Mouse (Mus musculus): ENCODE measurements around the gene Atp13a2. TPM values are rescaled to one million over a fixed set of nuclear protein-coding genes. Genes with fewer than 3 reads are reported as not detected.

The Atp13a2 gene
- polyA plus RNA-seq, 2 experiments = 43.7 to 74.6 TPM

- ATAC-seq (ENCODE audit: low FRiP score, low read depth) = no peak
- Histone ChIP-seq H3K4me2 (replicated peaks; ENCODE audit: low read depth, low read length, severe bottlenecking) (no peak overlapping the region), H3K9ac (ENCODE audit: low read depth, low read length, severe bottlenecking) (no peak overlapping the region), H3K4me3 (replicated peaks; ENCODE audit: low read length) (no peak overlapping the region), H3K4me1 (ENCODE audit: control insufficient read depth, insufficient read depth, low read length) (peaks cover 6% of the 10 kb centered on the region; the same call in 1 of the 2 replicates), H3K27me3 (ENCODE audit: control insufficient read depth, insufficient read depth, low read length) (no peaks in the 10 kb centered on the region), H3K9me3 (ENCODE audit: control insufficient read depth, low read length) (peaks cover 5% of the 10 kb centered on the region; the same call in 1 of the 2 replicates), H3K36me3 (ENCODE audit: control insufficient read depth, insufficient read depth, low read length) (peaks cover 29% of the 10 kb centered on the region), H3K27ac (replicated peaks; ENCODE audit: low read depth, low read length) (no peak overlapping the region)
- 95% methylated on average over 2 of the region's 2 CpGs for WGBS
- no peak for TF ChIP-seq POLR2A (IDR thresholded peaks at IDR 0.05; ENCODE audit: borderline replicate concordance, extremely low read depth, insufficient read depth, insufficient read length)
- no peak for DNase-seq (ENCODE audit: low spot score)
These were observed 5.1 kb upstream of the Atp13a2 start for GRCm38 (mm10) chr4:140981605-140982004.

DNA sequence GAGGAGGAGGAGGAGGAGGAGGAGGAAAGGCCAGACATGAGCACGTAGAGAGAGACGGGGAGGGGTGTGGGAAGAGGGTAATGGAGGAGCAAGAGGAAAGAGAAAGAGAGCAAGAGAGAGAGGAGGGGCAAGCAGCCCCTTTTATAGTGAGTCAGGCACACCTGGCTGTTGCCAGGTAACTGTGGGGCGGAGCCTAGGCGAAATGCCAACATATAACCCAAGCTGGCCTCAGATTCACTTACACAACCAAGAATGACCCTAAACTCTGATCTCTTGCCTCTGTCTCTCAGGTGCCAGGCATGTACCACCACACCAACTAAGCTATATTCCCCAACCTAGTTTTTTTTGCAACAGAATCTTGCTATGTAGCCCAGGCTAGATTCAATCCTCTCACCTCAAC, 3.9 kb upstream of the Atp13a2 start:
- DNase-seq (ENCODE audit: low spot score) (no peak), ATAC-seq (ENCODE audit: low FRiP score, low read depth) (no peak)
- peaks cover 5% of the 10 kb centered on the region; the same call in 1 of the 2 replicates for H3K9me3 ChIP-seq (ENCODE audit: control insufficient read depth, low read length)
- no peak overlapping the region for H3K4me2 ChIP-seq (replicated peaks; ENCODE audit: low read depth, low read length, severe bottlenecking)
- H3K27me3 ChIP-seq (ENCODE audit: control insufficient read depth, insufficient read depth, low read length) = no peaks in the 10 kb centered on the region
- H3K36me3 ChIP-seq (ENCODE audit: control insufficient read depth, insufficient read depth, low read length) = peaks cover 18% of the 10 kb centered on the region
- no peak for TF ChIP-seq POLR2A (IDR thresholded peaks at IDR 0.05; ENCODE audit: borderline replicate concordance, extremely low read depth, insufficient read depth, insufficient read length)
- no peak overlapping the region; the same call in 1 of the 2 replicates for H3K27ac ChIP-seq (replicated peaks; ENCODE audit: low read depth, low read length)
- H3K4me3 ChIP-seq (replicated peaks; ENCODE audit: low read length) = no peak overlapping the region
- peaks cover 15% of the 10 kb centered on the region for H3K4me1 ChIP-seq (ENCODE audit: control insufficient read depth, insufficient read depth, low read length)
- WGBS = 59% methylated on average over 4 of the region's 4 CpGs
- no peak overlapping the region for H3K9ac ChIP-seq (ENCODE audit: low read depth, low read length, severe bottlenecking)

- Histone ChIP-seq H3K36me3 (ENCODE audit: control insufficient read depth, insufficient read depth, low read length) (peaks cover 13% of the 10 kb centered on the region), H3K4me3 (replicated peaks; ENCODE audit: low read length) (no peak overlapping the region), H3K9me3 (ENCODE audit: control insufficient read depth, low read length) (peaks cover 5% of the 10 kb centered on the region; the same call in 1 of the 2 replicates), H3K27ac (replicated peaks; ENCODE audit: low read depth, low read length) (peak overlapping the region; percentile 43; the same call in 1 of the 2 replicates), H3K4me2 (replicated peaks; ENCODE audit: low read depth, low read length, severe bottlenecking) (no peak overlapping the region), H3K27me3 (ENCODE audit: control insufficient read depth, insufficient read depth, low read length) (no peaks in the 10 kb centered on the region), H3K9ac (ENCODE audit: low read depth, low read length, severe bottlenecking) (no peak overlapping the region), H3K4me1 (ENCODE audit: control insufficient read depth, insufficient read depth, low read length) (peaks cover 15% of the 10 kb centered on the region)
- peak; percentile 61 for DNase-seq (ENCODE audit: low spot score)
- 9% methylated on average over 9 of the region's 9 CpGs for WGBS
- ATAC-seq (ENCODE audit: low FRiP score, low read depth) = no peak
- no peak for TF ChIP-seq POLR2A (IDR thresholded peaks at IDR 0.05; ENCODE audit: borderline replicate concordance, extremely low read depth, insufficient read depth, insufficient read length)
These were observed 3.2 kb upstream of the Atp13a2 start for GRCm38 (mm10) chr4:140983442-140983841.

- 71% methylated on average over 6 of the region's 6 CpGs for WGBS
- no peak overlapping the region for H3K27ac ChIP-seq (replicated peaks; ENCODE audit: low read depth, low read length)
These were observed 2.1 kb upstream of the Atp13a2 start for GRCm38 (mm10) chr4:140984544-140984943.

DNA sequence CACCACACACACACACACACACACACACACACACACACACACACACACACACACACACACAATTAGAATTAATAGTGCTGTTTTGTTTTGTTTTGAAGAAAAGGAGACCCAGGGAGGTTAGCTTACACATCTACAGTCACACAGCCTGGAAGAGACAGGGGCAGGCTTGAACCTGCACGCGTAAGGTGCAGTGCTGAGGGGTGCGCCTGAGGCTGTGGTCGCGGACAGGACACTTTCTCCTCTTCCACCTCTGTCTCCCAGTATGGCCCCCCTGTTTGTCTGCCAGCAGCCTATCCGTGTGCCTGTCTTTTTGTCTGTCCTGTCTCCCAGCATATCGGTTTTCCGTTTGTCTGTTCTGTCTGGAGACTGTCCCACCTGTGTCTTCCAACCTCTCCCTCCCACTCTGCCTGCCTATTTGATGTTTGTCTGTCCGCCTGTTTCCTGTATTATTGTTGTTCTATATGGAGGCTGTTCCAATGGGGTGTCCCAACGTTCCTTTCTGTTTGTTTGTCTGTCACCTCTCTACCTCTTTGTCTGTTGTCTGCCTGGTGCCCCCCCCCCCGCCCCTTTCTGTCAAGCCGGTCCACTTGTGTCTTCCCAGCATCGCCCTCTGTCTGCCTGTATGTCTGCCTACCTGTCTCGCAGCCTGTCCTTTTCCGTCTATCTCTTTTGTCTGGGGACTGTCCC, 506 bp upstream of the Atp13a2 start:
- peak overlapping the region; percentile 86 for H3K4me3 ChIP-seq (replicated peaks; ENCODE audit: low read length)
- H3K36me3 ChIP-seq (ENCODE audit: control insufficient read depth, insufficient read depth, low read length) = no peaks in the 10 kb centered on the region
- 36% methylated on average over 15 of the region's 15 CpGs for WGBS
- peaks cover 15% of the 10 kb centered on the region for H3K4me1 ChIP-seq (ENCODE audit: control insufficient read depth, insufficient read depth, low read length)
- DNase-seq (ENCODE audit: low spot score) (no peak), ATAC-seq (ENCODE audit: low FRiP score, low read depth) (no peak)
- peaks cover 5% of the 10 kb centered on the region; the same call in 1 of the 2 replicates for H3K9me3 ChIP-seq (ENCODE audit: control insufficient read depth, low read length)
- TF ChIP-seq POLR2A (IDR thresholded peaks at IDR 0.05; ENCODE audit: borderline replicate concordance, extremely low read depth, insufficient read depth, insufficient read length) = no peak
- H3K27ac ChIP-seq (replicated peaks; ENCODE audit: low read depth, low read length) = no peak overlapping the region
- peak overlapping the region; percentile 78 for H3K9ac ChIP-seq (ENCODE audit: low read depth, low read length, severe bottlenecking)
- peak overlapping the region; percentile 82 for H3K4me2 ChIP-seq (replicated peaks; ENCODE audit: low read depth, low read length, severe bottlenecking)
- no peaks in the 10 kb centered on the region for H3K27me3 ChIP-seq (ENCODE audit: control insufficient read depth, insufficient read depth, low read length)

More at GRCm38 (mm10) chr4:140984544-140984943, 2.1 kb upstream of the Atp13a2 start:
- no peak overlapping the region for H3K4me2 ChIP-seq (replicated peaks; ENCODE audit: low read depth, low read length, severe bottlenecking)
- TF ChIP-seq POLR2A (IDR thresholded peaks at IDR 0.05; ENCODE audit: borderline replicate concordance, extremely low read depth, insufficient read depth, insufficient read length) = no peak
- ATAC-seq (ENCODE audit: low FRiP score, low read depth) (no peak), DNase-seq (ENCODE audit: low spot score) (no peak)
- no peak overlapping the region for H3K9ac ChIP-seq (ENCODE audit: low read depth, low read length, severe bottlenecking)
- no peak overlapping the region for H3K4me3 ChIP-seq (replicated peaks; ENCODE audit: low read length)
- H3K36me3 ChIP-seq (ENCODE audit: control insufficient read depth, insufficient read depth, low read length) = peaks cover 4% of the 10 kb centered on the region
- peaks cover 5% of the 10 kb centered on the region; the same call in 1 of the 2 replicates for H3K9me3 ChIP-seq (ENCODE audit: control insufficient read depth, low read length)
- no peaks in the 10 kb centered on the region for H3K27me3 ChIP-seq (ENCODE audit: control insufficient read depth, insufficient read depth, low read length)
- H3K4me1 ChIP-seq (ENCODE audit: control insufficient read depth, insufficient read depth, low read length) = peaks cover 15% of the 10 kb centered on the region

Measured in limb, embryonic 14.5 days (tissue).